Mouse (Mus musculus): ENCODE data around the gene Prss2.
"Not testable (repeated sequence)": the region's sequence is repeated elsewhere in the genome, so short reads cannot be mapped to it uniquely, and the experiment has no call there.

Gene Prss2

GRCm38 (mm10) chr6:41554295-41555169, 32.9 kb downstream of the Prss2 start:
- DNase-seq (ENCODE audit: low read depth, low spot score), result no peak

GRCm38 (mm10) chr6:41556389-41556788, 34.8 kb downstream of the Prss2 start:
- no peak for DNase-seq (ENCODE audit: low read depth, low spot score)

- no peak for DNase-seq (ENCODE audit: low read depth, low spot score)
Measured at GRCm38 (mm10) chr6:41557468-41557867, 35.9 kb downstream of the Prss2 start.

GRCm38 (mm10) chr6:41558271-41558670, 36.7 kb downstream of the Prss2 start:
- no peak for DNase-seq (ENCODE audit: low read depth, low spot score)

GRCm38 (mm10) chr6:41559331-41559730, 37.7 kb downstream of the Prss2 start:
- no peak for DNase-seq (ENCODE audit: low read depth, low spot score)

- DNase-seq (ENCODE audit: low read depth, low spot score), result no peak
Measured at GRCm38 (mm10) chr6:41560273-41560672, 38.7 kb downstream of the Prss2 start.

- DNase-seq (ENCODE audit: low read depth, low spot score), result no peak
Measured at GRCm38 (mm10) chr6:41562598-41562997, 41.0 kb downstream of the Prss2 start.

- DNase-seq (ENCODE audit: low read depth, low spot score), result not testable (repeated sequence)
Measured at GRCm38 (mm10) chr6:41563104-41563951, 41.7 kb downstream of the Prss2 start.

- DNase-seq (ENCODE audit: low read depth, low spot score), result no peak
Measured at GRCm38 (mm10) chr6:41565261-41565660, 43.7 kb downstream of the Prss2 start.

- DNase-seq (ENCODE audit: low read depth, low spot score), result no peak
Measured at GRCm38 (mm10) chr6:41566965-41567364, 45.4 kb downstream of the Prss2 start.

- no peak for DNase-seq (ENCODE audit: low read depth, low spot score)
Measured at GRCm38 (mm10) chr6:41569078-41569477, 47.5 kb downstream of the Prss2 start.

All from forelimb bud, embryonic 11.5 days (tissue).